Mouse (Mus musculus) stomach, postnatal 0 days (tissue): Measurements from ENCODE around the gene Atp8b4.

Source experiments
- CTCF ChIP-seq: IDR thresholded peaks from 2 replicates; pipeline ENCODE4 v1.5.1; 2016; ENCODE audit warnings: antibody characterized with exemption, low read depth, mild to moderate bottlenecking, moderate library complexity
- EP300 ChIP-seq: optimal IDR thresholded peaks from 2 replicates; pipeline ENCODE3; 2016; ENCODE audit warnings: antibody characterized with exemption

- TF ChIP-seq CTCF (no peak), EP300 (no peak)
These were observed 26.5 kb downstream of the Atp8b4 start for GRCm38 (mm10) chr2:126474019-126474418.
